10 mouse cellular contexts compared by ENCODE assay signal in the genomic region with DNA sequence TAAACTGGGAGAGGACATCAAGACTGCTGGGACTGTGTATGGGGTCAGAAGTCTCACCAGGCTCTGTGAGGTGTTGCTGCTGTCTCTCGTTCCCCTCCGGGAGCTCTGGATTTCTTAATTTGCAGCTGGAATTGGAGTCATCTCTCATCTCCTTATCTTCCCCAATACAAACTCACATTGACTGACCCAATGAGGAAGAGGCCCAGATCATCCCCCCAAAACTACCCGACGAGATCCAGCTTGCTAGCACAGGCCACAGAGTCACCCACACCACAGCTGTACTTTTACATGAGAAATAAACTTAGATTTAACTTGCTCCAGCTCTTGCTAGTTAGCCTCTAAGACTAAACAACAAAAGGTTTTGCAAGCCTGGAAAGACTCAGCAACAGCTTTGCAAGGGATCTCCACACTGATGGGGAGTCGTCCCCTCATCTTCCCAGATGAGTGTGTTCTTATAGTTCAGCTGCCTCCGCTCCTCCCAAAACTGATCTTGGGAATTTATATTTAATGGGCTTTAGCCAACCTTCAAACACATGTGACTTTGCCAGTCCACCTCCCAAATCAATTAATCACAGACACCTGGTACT. TPM values are rescaled to one million over a fixed set of nuclear protein-coding genes. Genes with fewer than 3 reads are reported as not detected.
DNase-seq lines count a peak whose midpoint lies in the region; ATAC-seq and TF ChIP-seq lines count a peak whose summit lies in the region.
"Had no signal": no experiment of that assay in that cellular context is flagged by ENCODE, and none has a peak within 500 bp of the region (broad histone marks: within the 10 kb centered on the region; RNA-seq: fewer than 3 reads in every experiment).

No protein-coding gene starts in this region.

- no peaks in the 10 kb centered on the region for H3K36me3 ChIP-seq in intestine, embryonic 14.5 days (ENCODE audit: control insufficient read depth, insufficient read depth, low read length)
- no peaks in the 10 kb centered on the region for H3K36me3 ChIP-seq in intestine, embryonic 16.5 days (ENCODE audit: control insufficient read depth, insufficient read depth, low read length)
- H3K36me3 ChIP-seq in stomach, embryonic 16.5 days (ENCODE audit: control insufficient read depth, insufficient read depth, low read length): no peaks in the 10 kb centered on the region
- no peaks in the 10 kb centered on the region for H3K36me3 ChIP-seq in stomach, postnatal 0 days (ENCODE audit: control insufficient read depth, insufficient read depth, low read length)
- 0 out of 2 replicates have a peak, but pooled peaks cover 2% of the 10 kb centered on the region for H3K36me3 ChIP-seq in limb, embryonic 10.5 days
- no peaks in the 10 kb centered on the region for H3K36me3 ChIP-seq in neural tube, embryonic 13.5 days
- H3K36me3 ChIP-seq: hindbrain, embryonic 15.5 days had no signal

- 50% methylated on average over 6 of the region's 6 CpGs for WGBS in intestine, embryonic 14.5 days
- WGBS in intestine, embryonic 16.5 days: 60% methylated on average over 6 of the region's 6 CpGs
- WGBS in stomach, embryonic 16.5 days: 53% methylated on average over 6 of the region's 6 CpGs
- WGBS in stomach, postnatal 0 days: 62% methylated on average over 6 of the region's 6 CpGs
- 34% methylated on average over 6 of the region's 6 CpGs for WGBS in limb, embryonic 10.5 days
- 73% methylated on average over 6 of the region's 6 CpGs for WGBS in neural tube, embryonic 13.5 days

- H3K27ac ChIP-seq in intestine, embryonic 14.5 days (ENCODE audit: low read depth): peak overlapping the region; percentile 14; the same call in 1 of the 2 replicates
- no peak overlapping the region for H3K27ac ChIP-seq in intestine, embryonic 16.5 days (ENCODE audit: low read length)
- H3K27ac ChIP-seq in stomach, embryonic 16.5 days (ENCODE audit: low read length): 0 out of 2 replicates have a peak overlapping the region, but pooled peaks have one; percentile 8
- no peak overlapping the region for H3K27ac ChIP-seq in stomach, postnatal 0 days (replicated peaks)
- peak overlapping the region; percentile 96 for H3K27ac ChIP-seq in limb, embryonic 10.5 days
- H3K27ac ChIP-seq in neural tube, embryonic 13.5 days (replicated peaks): peak overlapping the region; percentile 52

- H3K4me2 ChIP-seq in intestine, embryonic 14.5 days (ENCODE audit: low read length): no peak overlapping the region
- no peak overlapping the region for H3K4me2 ChIP-seq in intestine, embryonic 16.5 days (ENCODE audit: low read depth, low read length)
- H3K4me2 ChIP-seq in stomach, embryonic 16.5 days (ENCODE audit: low read depth, low read length): no peak overlapping the region
- no peak overlapping the region for H3K4me2 ChIP-seq in stomach, postnatal 0 days (replicated peaks; ENCODE audit: low read depth)
- no peak overlapping the region for H3K4me2 ChIP-seq in neural tube, embryonic 13.5 days

- H3K9ac ChIP-seq in intestine, embryonic 14.5 days (ENCODE audit: low read length): no peak overlapping the region
- no peak overlapping the region for H3K9ac ChIP-seq in intestine, embryonic 16.5 days (ENCODE audit: low read depth, low read length)
- no peak overlapping the region for H3K9ac ChIP-seq in stomach, embryonic 16.5 days (ENCODE audit: low read length)
- no peak overlapping the region for H3K9ac ChIP-seq in stomach, postnatal 0 days (ENCODE audit: low read length)
- H3K9ac ChIP-seq in neural tube, embryonic 13.5 days: no peak overlapping the region
- H3K9ac ChIP-seq: hindbrain, embryonic 15.5 days had no signal

- DNase-seq in intestine, embryonic 14.5 days (ENCODE audit: low spot score): no peak
- DNase-seq in stomach, postnatal 0 days (ENCODE audit: low spot score): no peak
- DNase-seq in limb, embryonic 10.5 days (ENCODE audit: low spot score): peak; percentile 56
- DNase-seq in spleen, postnatal 4 days (ENCODE audit: low spot score in 2 of 2): no peak
- DNase-seq: cerebellum, postnatal 25 days had no signal

- H3K27me3 ChIP-seq in intestine, embryonic 14.5 days (replicated peaks; ENCODE audit: control insufficient read depth, insufficient read depth, low read length): no peaks in the 10 kb centered on the region
- no peaks in the 10 kb centered on the region for H3K27me3 ChIP-seq in intestine, embryonic 16.5 days (replicated peaks; ENCODE audit: control insufficient read depth, insufficient read depth, low read length)
- H3K27me3 ChIP-seq in stomach, embryonic 16.5 days (ENCODE audit: control insufficient read depth, insufficient read depth, low read length): no peaks in the 10 kb centered on the region
- no peaks in the 10 kb centered on the region for H3K27me3 ChIP-seq in stomach, postnatal 0 days (ENCODE audit: control insufficient read depth, insufficient read depth, low read length)
- no peaks in the 10 kb centered on the region for H3K27me3 ChIP-seq in limb, embryonic 10.5 days (ENCODE audit: low read depth, poor library complexity, severe bottlenecking)
- no peaks in the 10 kb centered on the region for H3K27me3 ChIP-seq in neural tube, embryonic 13.5 days
- H3K27me3 ChIP-seq: hindbrain, embryonic 15.5 days; Patski had no signal

- TF ChIP-seq CTCF in stomach, postnatal 0 days (IDR thresholded peaks at IDR 0.05; ENCODE audit: low read depth): no peak

- H3K4me3 ChIP-seq in intestine, embryonic 14.5 days (ENCODE audit: low read depth, low read length): no peak overlapping the region
- H3K4me3 ChIP-seq in intestine, embryonic 16.5 days (ENCODE audit: low read length): no peak overlapping the region
- no peak overlapping the region for H3K4me3 ChIP-seq in stomach, embryonic 16.5 days (replicated peaks; ENCODE audit: low read length)
- no peak overlapping the region for H3K4me3 ChIP-seq in stomach, postnatal 0 days (ENCODE audit: low read depth, low read length)
- H3K4me3 ChIP-seq in limb, embryonic 10.5 days: peak overlapping the region; percentile 3; the same call in 1 of the 2 replicates
- no peak overlapping the region for H3K4me3 ChIP-seq in neural tube, embryonic 13.5 days
- H3K4me3 ChIP-seq: hindbrain, embryonic 15.5 days had no signal

- H3K9me3 ChIP-seq in intestine, embryonic 14.5 days (ENCODE audit: control insufficient read depth, low read length): no peaks in the 10 kb centered on the region
- no peaks in the 10 kb centered on the region for H3K9me3 ChIP-seq in intestine, embryonic 16.5 days (ENCODE audit: control insufficient read depth, low read length)
- no peaks in the 10 kb centered on the region for H3K9me3 ChIP-seq in stomach, embryonic 16.5 days (replicated peaks; ENCODE audit: control insufficient read depth, low read length)
- H3K9me3 ChIP-seq in stomach, postnatal 0 days (ENCODE audit: control insufficient read depth, low read length): no peaks in the 10 kb centered on the region
- no peaks in the 10 kb centered on the region for H3K9me3 ChIP-seq in limb, embryonic 10.5 days (replicated peaks)
- H3K9me3 ChIP-seq in neural tube, embryonic 13.5 days: no peaks in the 10 kb centered on the region
- H3K9me3 ChIP-seq: hindbrain, embryonic 15.5 days had no signal

- TF ChIP-seq EP300 in stomach, postnatal 0 days (optimal IDR thresholded peaks at IDR 0.05): no peak

- ATAC-seq in intestine, embryonic 14.5 days (replicated peaks; ENCODE audit: low FRiP score, low TSS enrichment, low read depth): no peak
- no peak for ATAC-seq in intestine, embryonic 16.5 days
- no peak for ATAC-seq in stomach, embryonic 16.5 days (ENCODE audit: insufficient read depth, low FRiP score)
- no peak for ATAC-seq in stomach, postnatal 0 days (ENCODE audit: low FRiP score, low TSS enrichment)
- ATAC-seq in neural tube, embryonic 13.5 days (ENCODE audit: low read depth): no peak
- ATAC-seq: Patski had no signal

- H3K4me1 ChIP-seq in intestine, embryonic 14.5 days (replicated peaks; ENCODE audit: control insufficient read depth, insufficient read depth, low read length): peaks cover 22% of the 10 kb centered on the region
- peaks cover 15% of the 10 kb centered on the region; the same call in 1 of the 2 replicates for H3K4me1 ChIP-seq in intestine, embryonic 16.5 days (ENCODE audit: control insufficient read depth, insufficient read depth, low read length)
- H3K4me1 ChIP-seq in stomach, embryonic 16.5 days (ENCODE audit: control insufficient read depth, insufficient read depth, low read length): peaks cover 16% of the 10 kb centered on the region
- no peaks in the 10 kb centered on the region for H3K4me1 ChIP-seq in stomach, postnatal 0 days (replicated peaks; ENCODE audit: control insufficient read depth, insufficient read depth)
- H3K4me1 ChIP-seq in limb, embryonic 10.5 days: peaks cover 59% of the 10 kb centered on the region
- peaks cover 36% of the 10 kb centered on the region for H3K4me1 ChIP-seq in neural tube, embryonic 13.5 days (replicated peaks)

RNA-seq across cellular contexts. Expression of a gene that starts 1.7 kb away (rescaled TPM):
- 37.8 and 40.8 TPM in 2 replicates for polyA plus RNA-seq in intestine, embryonic 14.5 days (2014; fragmentation: Nextera tagmentation; extraction: Ambion mirVana)
- 22.9 and 25.6 TPM in 2 replicates for polyA plus RNA-seq in intestine, embryonic 16.5 days (2015; fragmentation: Nextera tagmentation; extraction: Ambion mirVana)
- 25.0 and 29.7 TPM in 2 replicates for polyA plus RNA-seq in stomach, embryonic 16.5 days (2015; fragmentation: Nextera tagmentation; extraction: Ambion mirVana)
- polyA plus RNA-seq in stomach, postnatal 0 days (2015; fragmentation: Nextera tagmentation; extraction: Ambion mirVana): 14.8 and 16.0 TPM in 2 replicates
- polyA plus RNA-seq in limb, embryonic 10.5 days (2016; fragmentation: Nextera tagmentation; extraction: Ambion mirVana): 45.8 and 46.9 TPM in 2 replicates
- polyA plus RNA-seq in neural tube, embryonic 13.5 days (2015; fragmentation: Nextera tagmentation; extraction: Ambion mirVana): 27.3 and 28.1 TPM in 2 replicates

Comparison
In these comparisons a context has a peak if more than half of its experiments do, and no peak if none do; other contexts are left out.
1. H3K27ac ChIP-seq: peak in intestine, embryonic 14.5 days (single experiment), stomach, embryonic 16.5 days (single experiment), limb, embryonic 10.5 days (single experiment) and neural tube, embryonic 13.5 days (single experiment); none in intestine, embryonic 16.5 days (single experiment) and stomach, postnatal 0 days (single experiment).